Mouse (Mus musculus) heart, adult 18-20 months (tissue): Measurements from ENCODE around the gene Eef2kmt. TPM values are rescaled to one million over a fixed set of nuclear protein-coding genes. Genes with fewer than 3 reads are reported as not detected.
"Not testable (repeated sequence)": the region's sequence is repeated elsewhere in the genome, so short reads cannot be mapped to it uniquely, and the experiment has no call there.

Source experiments
- DNase-seq, 2 experiments: peaks; one replicate each; pipeline ENCODE4 v3.0.0; 2021 to 2022; ENCODE audit warnings: mixed read lengths in 1 of 2
- long read RNA-seq, 2 experiments: library from polyadenylated mRNA; stranded (forward); transcript quantifications; one replicate each; pipeline ENCODE4 v2.0.0; 2021
- total RNA-seq, 2 experiments: library from RNA; stranded (reverse); gene quantifications; 2 replicates each; pipeline ENCODE4 v1.2.3; 2021

Gene Eef2kmt
- 1 to 10 TPM; 8.7 to 9.8 TPM for total RNA-seq
- long read RNA-seq, experiment 1, transcript Eef2kmt-201 (8 exons, 2,170 nt): major isoform, 14 of 16 reads
- long read RNA-seq, experiment 1, partial matches to known transcripts: 0 of 16 reads
- long read RNA-seq, experiment 1, other reads (novel, unspliced or antisense): 2 of 16 reads
- long read RNA-seq, experiment 2, partial matches to known transcripts: 0 of 7 reads
- long read RNA-seq, experiment 2, other reads (novel, unspliced or antisense): 2 of 7 reads

DNA sequence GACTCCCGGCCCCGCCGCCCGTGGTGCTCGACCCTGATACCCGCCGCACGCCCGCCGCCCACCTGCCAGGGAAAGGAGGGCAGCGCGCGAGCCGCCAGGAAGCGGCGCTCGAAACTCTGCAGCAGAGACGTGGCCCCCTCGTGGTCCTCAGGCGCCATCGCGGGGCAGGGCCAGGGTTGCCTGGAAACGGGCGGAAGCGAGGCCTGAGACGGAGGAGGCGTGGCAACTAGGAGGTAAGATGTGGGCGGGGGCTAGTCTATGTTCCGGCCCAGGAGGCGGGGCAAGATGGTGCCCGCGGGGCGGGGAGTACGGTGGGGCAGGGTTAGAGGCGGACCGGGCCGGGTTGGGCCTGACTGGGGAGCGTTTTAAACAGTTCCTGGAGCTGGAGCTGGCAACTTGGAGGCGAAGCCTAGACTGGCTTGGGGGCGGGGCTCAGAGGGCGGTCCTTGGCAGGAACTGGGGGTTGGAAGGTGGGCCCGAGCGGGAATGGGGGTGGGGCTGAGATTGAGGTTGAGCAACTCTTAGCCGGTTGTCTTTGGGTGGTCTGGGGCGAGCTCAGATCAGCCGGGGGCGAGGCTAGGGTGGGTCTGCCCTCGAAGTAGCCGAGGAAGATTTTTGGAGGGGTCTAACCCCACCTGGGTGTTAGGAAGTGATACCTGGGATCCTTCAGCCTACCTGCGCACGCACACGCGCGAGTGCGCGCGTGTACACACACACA lies at the start of gene Eef2kmt:
Gene Eef2kmt, minus strand, starts transcription at position 205 of the 718 bp plus-strand sequence.
- DNase-seq: peak; percentile 99

DNA sequence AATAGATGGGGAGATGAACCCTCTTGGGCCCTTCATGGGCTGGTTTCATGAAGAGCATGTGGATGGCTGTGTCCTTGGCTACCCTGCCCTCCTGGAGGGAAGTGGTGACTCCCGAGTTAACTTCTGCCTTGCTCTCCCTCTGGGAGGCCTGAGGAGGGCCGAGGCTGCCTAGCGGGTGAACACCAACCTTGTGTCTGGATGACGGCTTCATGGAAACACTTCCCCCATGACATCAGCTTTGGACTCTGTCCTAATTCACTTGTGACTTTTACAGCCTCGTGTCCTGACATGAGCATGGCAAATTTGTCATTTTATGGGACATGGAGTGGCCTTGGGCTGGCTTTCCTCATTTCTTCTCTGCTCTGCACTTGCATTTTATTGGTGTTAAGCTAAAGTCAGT lies 39.5 kb upstream of the Eef2kmt start:
- no peak for DNase-seq

DNA sequence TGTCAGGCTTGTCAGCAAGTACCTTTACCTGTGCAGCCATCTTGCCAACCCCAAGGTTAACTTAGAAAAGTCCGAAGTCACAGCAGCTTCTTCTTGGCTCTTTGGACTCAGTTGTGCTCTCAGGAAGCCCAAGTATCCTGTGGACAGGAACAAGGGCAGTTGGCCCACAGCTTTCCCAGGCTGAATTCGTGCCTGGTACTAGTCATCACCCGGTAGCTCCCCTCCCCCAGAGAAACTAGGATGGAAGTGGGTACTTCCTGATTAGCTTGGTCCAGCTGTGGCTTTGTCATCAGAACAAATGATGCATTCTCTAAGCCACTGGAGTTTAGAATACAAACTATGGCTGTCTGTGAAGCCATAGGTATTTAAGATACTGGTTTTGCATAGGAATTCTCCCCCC lies 29.6 kb upstream of the Eef2kmt start:
- no peak for DNase-seq

DNA sequence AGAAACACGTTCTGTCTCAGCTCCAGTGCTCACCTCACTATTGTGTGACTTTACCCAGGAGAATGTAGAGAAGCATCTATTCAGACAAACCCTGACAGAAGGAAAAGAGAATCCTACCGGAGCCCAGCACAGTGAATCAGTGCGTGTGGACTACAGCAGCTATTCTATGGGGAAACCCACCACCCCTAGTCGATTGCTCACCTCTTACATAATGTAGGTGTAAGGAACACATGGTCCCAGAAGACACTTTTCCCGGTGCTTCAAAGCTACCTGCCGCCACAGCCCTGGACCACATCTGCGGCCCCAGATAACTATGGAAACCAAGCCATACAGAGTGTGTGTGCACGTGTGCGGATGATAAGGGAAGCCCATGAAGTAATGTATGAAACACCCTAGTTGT lies 26.9 kb upstream of the Eef2kmt start:
- DNase-seq: no peak

DNA sequence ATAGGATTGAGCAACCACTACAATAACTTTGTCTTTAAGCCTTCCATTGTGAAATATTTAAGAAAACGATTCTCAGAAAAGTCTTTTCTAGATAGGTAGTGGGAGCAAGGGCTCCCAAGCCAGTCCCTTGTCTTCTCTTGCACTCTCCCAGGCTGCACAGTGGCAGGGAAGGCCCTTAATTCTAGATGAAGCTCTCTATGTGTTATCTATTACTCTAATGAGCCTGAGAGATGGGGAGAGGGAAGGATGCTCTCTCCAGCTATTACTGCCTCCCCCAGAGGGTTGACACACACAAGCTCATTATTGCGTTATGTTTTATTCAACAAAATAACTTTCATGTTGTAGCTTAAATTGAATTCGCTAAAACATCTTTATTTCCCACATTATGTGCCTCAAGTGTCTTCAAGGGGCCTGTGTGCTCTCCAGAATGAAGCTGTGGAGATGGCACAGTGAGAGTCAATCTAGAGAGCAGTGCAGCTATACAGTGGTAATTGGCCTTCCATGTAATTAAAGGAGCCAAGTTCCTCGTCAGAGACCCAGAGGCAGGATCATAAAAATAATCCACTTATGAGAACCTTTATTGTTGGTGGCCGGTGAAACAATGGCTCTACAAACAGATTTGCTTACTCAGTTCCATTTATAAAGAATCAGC lies 23.9 kb upstream of the Eef2kmt start:
- DNase-seq: no peak

DNA sequence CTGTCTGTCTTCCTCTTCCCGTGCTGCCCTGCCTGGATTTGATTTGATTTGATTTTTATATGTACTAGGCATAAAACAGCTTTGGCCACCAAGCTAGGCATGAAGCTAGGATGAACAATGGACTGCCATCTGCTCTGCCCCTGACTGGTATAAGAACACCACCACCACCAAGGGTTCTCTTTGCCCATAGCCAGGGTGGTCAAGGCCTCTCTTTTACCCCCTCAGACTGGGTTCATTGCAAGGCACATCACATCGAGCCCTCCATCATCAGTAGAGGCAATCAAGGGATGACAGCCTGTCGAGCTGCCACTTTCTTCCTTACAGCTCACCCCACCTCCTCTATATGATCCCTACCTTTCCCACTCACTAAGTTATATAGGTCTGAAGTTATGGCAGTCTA lies 16.6 kb upstream of the Eef2kmt start:
- no peak for DNase-seq

DNA sequence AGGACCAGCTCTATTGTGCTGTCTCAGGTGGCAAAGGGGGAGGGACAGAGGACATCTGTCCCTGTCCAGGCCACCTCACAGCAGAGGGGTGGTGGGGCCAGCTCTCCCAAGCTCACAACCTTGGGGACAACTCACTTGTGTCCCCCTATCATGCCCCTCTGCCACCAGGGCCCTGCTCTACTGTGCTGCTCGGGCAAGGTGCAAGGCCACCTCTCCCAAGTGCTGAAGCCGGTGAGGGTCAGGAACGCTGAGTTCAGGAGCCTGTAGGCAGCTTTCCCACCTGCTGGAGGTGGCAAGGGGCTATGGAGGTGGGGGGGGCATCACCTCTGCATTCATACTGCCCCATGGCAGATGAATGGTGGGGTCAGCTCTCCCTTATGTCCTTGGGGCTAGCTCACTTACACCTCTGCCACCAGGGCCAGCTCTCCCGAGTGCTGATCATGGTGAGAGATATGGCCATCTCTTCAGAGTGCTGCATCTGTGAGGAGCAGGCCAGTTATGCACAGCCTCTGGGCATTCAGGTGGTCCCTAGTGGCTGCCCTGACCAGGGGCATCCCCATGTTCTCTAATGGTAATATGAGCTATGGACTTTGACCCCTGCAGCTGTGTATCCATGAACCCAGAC lies 15.7 kb upstream of the Eef2kmt start:
- DNase-seq: no peak

DNA sequence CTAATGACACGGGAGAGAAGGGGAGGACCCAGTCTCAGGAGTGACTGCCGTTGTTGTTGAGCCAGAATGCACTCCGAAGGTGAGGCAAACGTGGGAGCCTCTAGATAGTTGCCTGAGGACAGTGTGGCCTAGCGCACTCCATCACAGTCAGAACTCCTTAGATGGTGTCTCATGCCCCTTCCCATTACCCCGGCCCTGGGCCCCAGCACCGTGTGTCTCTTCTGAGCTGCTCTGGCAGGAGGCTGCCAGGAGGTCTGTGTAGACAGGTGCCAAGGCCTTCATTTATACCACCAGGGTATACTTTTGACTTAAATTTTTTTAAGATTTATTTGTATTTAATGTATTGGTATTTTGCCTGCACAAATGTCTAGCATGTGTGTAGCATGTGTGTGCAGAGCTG lies 8.1 kb upstream of the Eef2kmt start:
- no peak for DNase-seq

DNA sequence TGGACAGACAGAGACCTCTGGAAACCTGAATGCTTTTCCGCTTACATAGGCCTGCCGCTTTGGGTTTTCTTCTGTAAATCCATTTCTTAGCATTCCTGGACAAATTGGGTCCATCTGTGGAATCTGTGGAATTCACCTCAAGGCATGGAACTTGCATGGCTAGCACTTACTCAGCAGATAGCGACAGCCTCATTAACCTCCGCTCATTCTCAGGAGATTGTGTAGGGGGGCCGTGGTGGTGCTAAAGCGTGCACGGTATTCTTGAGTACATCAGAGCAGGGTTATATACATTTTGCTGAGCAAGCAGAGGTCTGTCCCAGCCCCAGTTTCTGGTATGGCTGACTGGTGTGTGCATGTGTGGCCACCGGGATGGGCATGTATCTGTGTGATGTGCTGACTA lies 7.4 kb upstream of the Eef2kmt start:
- no peak for DNase-seq

DNA sequence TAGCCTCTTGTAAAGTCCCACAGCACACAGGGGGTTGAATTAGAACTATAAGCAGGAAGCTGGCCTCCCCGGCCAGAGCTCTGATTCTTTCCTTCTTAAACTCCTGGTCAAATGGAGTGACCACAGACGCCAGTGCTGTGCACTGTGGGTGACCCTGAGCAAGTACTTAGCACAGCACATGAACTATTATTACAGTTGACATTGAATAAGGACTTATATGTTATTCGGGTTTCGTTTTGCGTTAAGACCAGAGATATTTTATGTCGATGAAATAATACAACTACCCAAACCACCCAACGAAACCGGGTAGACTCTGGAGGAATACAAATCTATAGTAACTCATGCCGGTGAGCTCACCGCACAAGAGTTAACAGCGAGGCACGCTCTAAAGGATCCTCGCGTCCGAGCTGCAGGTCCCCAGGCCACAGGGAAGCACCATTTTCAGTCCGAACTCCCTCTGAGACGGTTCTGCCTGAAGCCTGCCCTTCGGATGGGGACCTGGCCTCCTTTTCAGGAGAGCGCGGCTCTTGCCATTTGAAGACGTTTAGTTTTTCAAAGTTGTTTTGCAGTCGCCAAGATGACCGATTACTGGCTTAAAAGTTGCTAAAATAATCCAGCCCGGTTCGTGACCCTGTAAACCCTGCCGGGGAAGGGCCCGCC lies 572 bp downstream of the Eef2kmt start:
- peak in 1 of 2 experiments; percentile 24 for DNase-seq

DNA sequence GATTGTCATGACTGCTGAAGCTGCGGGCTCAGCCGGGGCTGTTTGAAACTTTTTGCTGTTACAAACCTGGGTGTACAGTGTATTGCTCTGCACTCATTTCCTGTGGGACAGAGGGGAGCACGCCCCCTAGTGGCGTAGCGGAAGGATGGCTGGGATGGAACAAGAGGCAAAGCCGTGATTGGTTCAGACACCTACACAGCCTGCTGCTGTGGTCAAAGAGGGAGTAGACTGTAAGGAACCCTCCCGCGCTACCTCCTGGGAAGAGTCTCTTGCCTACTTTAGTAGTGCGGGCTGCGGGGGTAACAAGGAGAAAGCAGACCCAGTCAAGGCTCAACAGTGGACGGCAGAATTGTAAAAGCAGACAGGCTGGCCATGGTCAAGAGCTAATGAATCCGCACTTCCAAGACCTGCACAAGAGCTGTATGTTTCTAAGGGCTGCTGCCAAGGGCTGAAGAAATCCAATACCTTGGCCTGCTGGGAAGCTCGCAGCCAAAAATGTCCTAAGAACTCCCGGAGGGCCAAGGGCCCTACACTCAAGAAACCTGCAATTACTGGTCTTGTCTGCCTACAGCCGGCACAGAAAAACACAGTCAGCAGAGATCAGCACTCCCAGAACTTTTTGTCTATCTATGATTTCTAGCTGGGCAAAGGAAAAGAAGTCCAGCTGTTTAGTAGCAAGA lies 1.3 kb downstream of the Eef2kmt start:
- peak; percentile 82 to 84 for DNase-seq

DNA sequence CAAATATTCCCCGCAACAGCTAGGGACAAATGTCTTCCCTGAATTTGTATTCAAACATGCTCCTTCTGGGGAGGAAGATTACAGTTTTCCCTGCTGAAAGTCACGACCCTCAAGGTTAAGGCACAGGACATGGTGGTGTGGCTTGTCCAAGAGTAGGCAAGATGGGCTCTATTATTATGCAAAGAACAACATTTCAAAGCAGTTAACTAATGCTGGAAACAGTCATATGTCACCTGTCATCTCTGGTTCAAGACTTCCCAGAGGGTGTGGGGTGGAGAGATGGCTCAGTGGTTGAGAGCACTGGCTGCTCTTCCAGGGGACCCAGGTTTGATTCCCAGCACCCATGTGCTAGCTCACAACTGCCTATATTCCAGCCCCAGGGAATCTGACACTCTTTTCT lies 3.5 kb downstream of the Eef2kmt start:
- no peak for DNase-seq

DNA sequence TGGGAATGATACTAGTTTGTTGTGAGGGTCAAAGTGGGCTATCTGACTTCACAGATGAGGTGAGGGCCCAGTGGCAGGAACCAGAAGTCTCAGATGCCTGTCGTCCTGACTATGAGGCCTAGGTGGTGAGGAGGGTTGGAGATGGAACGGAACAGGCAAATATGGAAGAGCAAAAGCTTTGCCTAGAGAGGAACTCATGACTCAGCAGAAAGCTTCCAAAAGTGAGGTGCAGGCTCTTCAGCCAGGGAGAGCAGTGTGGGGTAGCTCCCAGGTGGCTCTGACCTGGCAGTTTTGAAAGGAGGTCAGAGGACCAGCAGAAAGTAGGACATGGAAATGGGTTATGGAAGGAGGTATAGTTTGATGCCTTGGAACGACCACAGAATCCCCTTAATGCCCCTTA lies 4.9 kb downstream of the Eef2kmt start:
- no peak for DNase-seq

DNA sequence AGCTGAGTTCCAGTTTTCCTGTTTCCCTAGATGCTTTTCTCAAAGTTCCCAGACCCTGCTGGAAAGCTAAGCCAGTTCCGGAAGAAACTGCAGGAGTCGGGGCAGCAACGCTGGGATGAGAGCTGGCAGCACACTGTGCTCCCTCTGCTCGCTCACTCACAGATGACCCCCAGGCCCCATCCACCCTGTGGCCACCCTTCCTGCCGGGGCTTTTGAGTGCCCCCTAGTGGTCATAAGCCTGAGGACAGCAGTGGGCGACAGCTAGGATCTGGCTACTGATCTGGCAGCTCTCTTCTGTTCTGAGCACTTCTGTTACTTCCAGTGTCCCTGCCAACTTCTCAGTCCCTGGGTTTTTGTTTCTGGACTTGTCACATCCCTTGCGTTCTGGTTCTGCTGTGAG lies 11.4 kb downstream of the Eef2kmt start:
- DNase-seq: peak; percentile 80 to 82

DNA sequence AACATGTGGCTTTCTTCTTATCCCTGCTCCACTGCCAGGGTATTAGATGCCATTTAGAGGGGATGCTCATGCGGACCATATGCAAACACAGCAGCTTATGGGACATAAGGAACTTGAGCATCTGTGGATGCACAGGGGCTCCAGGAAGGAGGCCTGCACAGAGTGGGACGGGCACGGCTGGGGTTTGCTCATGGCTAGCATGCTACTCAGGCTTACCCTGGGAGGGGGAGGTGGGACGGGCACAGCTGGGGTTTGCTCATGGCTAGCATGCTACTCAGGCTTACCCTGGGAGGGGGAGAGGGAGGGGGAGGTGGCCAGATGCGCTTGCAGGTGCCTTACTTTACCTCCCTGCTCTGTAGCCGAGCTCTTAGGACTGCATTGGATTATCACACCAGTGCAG lies 12.9 kb downstream of the Eef2kmt start:
- DNase-seq: no peak

DNA sequence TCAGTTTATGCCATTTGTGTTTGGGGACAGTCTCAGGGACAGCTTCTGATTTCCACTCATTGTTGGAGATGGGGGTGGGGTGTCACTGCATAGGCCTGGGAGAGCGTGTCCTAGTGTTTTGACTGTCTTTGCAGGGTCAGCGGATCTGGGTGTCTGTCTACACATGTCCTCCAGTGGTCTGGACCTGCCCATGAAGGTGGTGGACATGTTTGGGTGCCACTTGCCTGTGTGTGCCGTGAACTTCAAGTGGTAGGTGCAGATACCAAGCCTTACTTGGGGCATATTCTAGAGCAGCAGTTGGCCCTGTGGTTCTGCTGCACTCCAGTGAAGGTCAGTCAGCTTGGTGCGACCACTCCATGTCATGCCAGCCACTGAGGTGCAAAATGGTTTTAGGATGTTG lies 13.4 kb downstream of the Eef2kmt start:
- no peak for DNase-seq

DNA sequence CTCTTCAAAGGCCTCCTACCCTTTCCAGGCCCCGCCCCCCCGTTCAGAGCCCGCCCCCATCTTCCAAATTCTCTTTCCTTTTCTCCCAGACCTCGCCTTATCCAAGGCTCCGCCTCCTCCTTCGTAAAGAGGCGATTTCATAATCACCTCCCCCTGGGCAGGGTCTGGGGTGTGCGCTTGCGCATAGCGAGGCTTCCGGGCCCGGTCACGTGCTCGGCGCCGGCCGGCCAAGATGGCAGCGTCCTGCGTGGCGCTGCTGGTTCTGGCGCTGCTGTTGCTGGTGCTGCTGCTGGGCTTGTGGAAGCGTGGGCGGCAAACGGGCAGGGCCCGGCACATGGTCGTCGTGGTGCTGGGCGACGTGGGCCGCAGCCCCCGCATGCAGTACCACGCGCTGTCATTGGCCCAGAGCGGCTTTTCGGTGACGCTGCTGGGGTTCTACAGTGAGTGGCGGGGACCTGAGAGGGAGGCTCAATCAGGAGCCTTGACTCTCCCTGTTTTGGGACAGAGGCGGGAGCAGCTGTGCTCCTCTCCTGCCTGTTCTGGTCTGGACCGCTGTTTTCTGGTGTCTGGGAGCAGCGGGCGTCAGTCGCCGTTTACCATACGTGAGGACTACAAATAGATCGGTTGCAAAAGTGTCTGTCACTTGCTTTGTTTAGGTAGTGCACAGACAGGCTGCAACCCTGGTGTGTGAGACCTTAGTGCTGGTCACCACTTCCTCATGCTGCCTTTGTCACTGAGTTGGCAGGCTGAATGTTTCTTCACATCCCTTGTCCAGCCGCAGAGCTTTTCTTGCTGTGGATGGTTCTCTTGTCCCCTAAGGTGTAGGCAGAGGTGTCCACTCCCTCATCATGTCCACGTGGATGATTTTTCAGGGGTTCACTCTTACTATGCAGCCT lies 22.1 kb downstream of the Eef2kmt start, which contains the start of gene Alg1:
Gene Alg1, plus strand, starts transcription at position 204 of the 896 bp plus-strand sequence.
- DNase-seq: peak; percentile 96 to 97

DNA sequence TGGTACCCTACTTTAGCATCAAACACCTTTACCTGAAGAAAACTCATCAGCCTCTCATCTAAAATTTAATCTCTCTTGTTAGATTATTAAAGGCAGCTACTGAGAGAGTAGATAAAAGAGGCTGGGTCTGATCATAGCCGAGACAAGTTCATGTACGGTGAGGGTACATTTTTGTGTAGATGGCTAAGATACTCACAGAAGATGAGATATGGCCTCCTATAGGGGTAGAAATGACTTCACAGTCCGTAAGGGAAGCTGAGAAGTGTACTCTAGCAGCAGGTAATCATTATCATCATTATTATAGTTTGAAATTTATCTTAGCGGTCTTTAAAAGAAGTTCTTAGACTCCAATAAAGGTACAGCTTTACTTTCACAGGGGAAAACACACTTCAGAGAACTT lies 22.8 kb downstream of the Eef2kmt start:
- no peak for DNase-seq

DNA sequence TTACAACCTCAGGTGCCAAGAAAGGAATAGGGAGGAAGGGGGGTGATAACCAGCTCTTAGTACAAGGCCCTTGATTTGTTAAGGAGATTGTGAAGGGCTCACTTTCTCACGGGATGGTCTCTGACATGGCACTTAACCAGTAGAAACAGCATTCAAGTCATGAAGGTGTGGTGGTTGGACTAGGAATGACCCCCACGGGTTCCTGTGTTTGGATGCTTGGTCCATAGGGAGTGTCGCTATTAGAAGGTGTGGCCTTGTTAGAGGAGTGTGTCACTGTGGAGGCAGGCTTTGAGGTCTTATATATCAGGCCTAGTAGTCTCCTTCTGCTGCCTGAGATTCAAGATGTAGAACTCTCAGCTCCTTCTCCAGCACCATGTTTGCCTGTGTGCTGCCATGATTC lies 27.7 kb downstream of the Eef2kmt start:
- not testable (repeated sequence) for DNase-seq

DNA sequence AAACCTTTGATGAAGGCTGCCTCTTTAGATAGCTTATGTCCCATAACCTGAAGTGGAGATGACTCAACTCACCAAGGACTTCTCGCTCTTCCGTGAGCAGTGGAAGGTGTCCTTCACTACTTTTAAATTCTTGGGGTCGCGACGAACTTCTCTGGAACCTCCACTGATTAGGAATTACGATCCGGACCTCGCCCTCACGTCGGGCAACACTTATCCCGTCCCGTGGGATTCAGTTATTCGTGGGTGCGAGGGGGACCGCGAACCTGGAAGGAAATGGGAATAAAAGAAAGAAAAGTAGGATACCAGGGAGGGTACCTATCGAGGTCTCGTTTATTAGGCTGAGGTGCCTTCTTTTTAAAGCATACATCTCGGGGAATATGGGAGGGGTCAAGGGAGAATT lies 28.3 kb downstream of the Eef2kmt start:
- DNase-seq: not testable (repeated sequence)

DNA sequence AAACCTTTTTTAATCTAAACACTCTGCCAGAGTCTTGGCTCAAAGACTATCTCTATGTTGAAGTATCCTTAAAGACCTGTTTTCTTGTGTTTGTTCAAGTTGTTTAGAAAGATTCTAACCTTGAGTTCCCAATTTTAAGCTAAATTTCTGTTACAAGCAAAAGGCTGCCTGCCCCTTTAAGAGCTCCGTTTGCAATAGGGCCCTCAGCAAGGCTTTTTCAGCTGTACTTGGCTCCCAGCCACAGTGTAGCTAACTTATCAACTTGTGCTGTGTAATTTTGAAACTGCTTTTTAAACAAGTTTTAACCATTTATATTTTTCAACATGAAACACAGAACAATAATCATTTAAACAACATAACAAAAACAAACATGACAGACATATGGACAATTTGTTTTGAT lies 29.2 kb downstream of the Eef2kmt start:
- peak; percentile 36 to 44 for DNase-seq
